ENCODE assay signal across 8 mouse cellular contexts in genomic region chr2:129197843-129198435, GRCm38 (mm10). TPM values are rescaled to one million over a fixed set of nuclear protein-coding genes. Genes with fewer than 3 reads are reported as not detected.
A peak's percentile ranks its signal among the peaks of the same experiment; 100 is the strongest.
DNase-seq lines count a peak whose midpoint lies in the region; ATAC-seq lines count a peak whose summit lies in the region.

No protein-coding gene starts in this region.

- 1% methylated on average over 32 of the region's 32 CpGs for WGBS in heart, embryonic 10.5 days
- WGBS in embryonic facial prominence, embryonic 14.5 days = under 1% methylated on average over 27 of the region's 32 CpGs
- WGBS in large intestine, adult 2 months = under 1% methylated on average over 32 of the region's 32 CpGs
- WGBS in neural tube, embryonic 13.5 days = 2% methylated on average over 32 of the region's 32 CpGs

- no peaks in the 10 kb centered on the region for H3K27me3 ChIP-seq in heart, embryonic 10.5 days (ENCODE audit: insufficient read depth, poor library complexity, severe bottlenecking)
- H3K27me3 ChIP-seq in embryonic facial prominence, embryonic 14.5 days (replicated peaks; ENCODE audit: control insufficient read depth, insufficient read depth, low read length) = no peaks in the 10 kb centered on the region
- H3K27me3 ChIP-seq in neural tube, embryonic 13.5 days = no peaks in the 10 kb centered on the region

- H3K4me2 ChIP-seq in embryonic facial prominence, embryonic 14.5 days (ENCODE audit: low read depth, low read length) = peak overlapping the region; percentile 92
- peak overlapping the region; percentile 85 for H3K4me2 ChIP-seq in neural tube, embryonic 13.5 days

- peaks cover 27% of the 10 kb centered on the region for H3K36me3 ChIP-seq in heart, embryonic 10.5 days
- peaks cover 25% of the 10 kb centered on the region for H3K36me3 ChIP-seq in embryonic facial prominence, embryonic 14.5 days (ENCODE audit: control insufficient read depth, insufficient read depth, low read length)
- peaks cover 21% of the 10 kb centered on the region for H3K36me3 ChIP-seq in neural tube, embryonic 13.5 days

- peak overlapping the region; percentile 94 for H3K9ac ChIP-seq in embryonic facial prominence, embryonic 14.5 days (ENCODE audit: low read depth, low read length)
- peak overlapping the region; percentile 78 for H3K9ac ChIP-seq in neural tube, embryonic 13.5 days

- peak overlapping the region; percentile 95 for H3K27ac ChIP-seq in heart, embryonic 10.5 days
- H3K27ac ChIP-seq in embryonic facial prominence, embryonic 14.5 days (replicated peaks; ENCODE audit: low read depth, low read length) = peak overlapping the region; percentile 76
- H3K27ac ChIP-seq in neural tube, embryonic 13.5 days (replicated peaks) = peak overlapping the region; percentile 95

- no peaks in the 10 kb centered on the region for H3K9me3 ChIP-seq in heart, embryonic 10.5 days
- no peaks in the 10 kb centered on the region for H3K9me3 ChIP-seq in embryonic facial prominence, embryonic 14.5 days (ENCODE audit: control insufficient read depth, low read length)
- no peaks in the 10 kb centered on the region for H3K9me3 ChIP-seq in neural tube, embryonic 13.5 days

- peak; percentile 50 for ATAC-seq in embryonic facial prominence, embryonic 14.5 days (ENCODE audit: low read depth)
- peak; percentile 82 for ATAC-seq in neural tube, embryonic 13.5 days (ENCODE audit: low read depth)

- peaks cover 18% of the 10 kb centered on the region for H3K4me1 ChIP-seq in heart, embryonic 10.5 days
- H3K4me1 ChIP-seq in embryonic facial prominence, embryonic 14.5 days (ENCODE audit: control insufficient read depth, insufficient read depth, low read length) = peaks cover 17% of the 10 kb centered on the region; the same call in 1 of the 2 replicates
- peaks cover 36% of the 10 kb centered on the region for H3K4me1 ChIP-seq in neural tube, embryonic 13.5 days (replicated peaks)

- H3K4me3 ChIP-seq in heart, embryonic 10.5 days = peak overlapping the region; percentile 80
- H3K4me3 ChIP-seq in embryonic facial prominence, embryonic 14.5 days (ENCODE audit: low read depth, low read length) = peak overlapping the region; percentile 90
- H3K4me3 ChIP-seq in neural tube, embryonic 13.5 days = peak overlapping the region; percentile 73

- DNase-seq in heart, embryonic 10.5 days (ENCODE audit: low spot score) = no peak
- no peak for DNase-seq in heart, adult 9 months (ENCODE audit: low spot score in 2 of 2)
- DNase-seq in CD4-positive, CD25-positive, alpha-beta regulatory T cell, adult 2 months (ENCODE audit: low read depth, low spot score) = peak; percentile 58
- no peak for DNase-seq in embryonic facial prominence, embryonic 14.5 days (ENCODE audit: low spot score)
- peak; percentile 31 for DNase-seq in large intestine, adult 2 months (ENCODE audit: low read depth, low spot score)
- DNase-seq in cerebellum, adult 9-10 months = no peak
- no peak for DNase-seq in thymus, postnatal 10 days (ENCODE audit: low spot score in 2 of 2)

RNA-seq across cellular contexts. Expression of gene Slc20a1, which starts 0.6 kb away (rescaled TPM):
- polyA plus RNA-seq in heart, embryonic 10.5 days (2016; fragmentation: Nextera tagmentation; extraction: Ambion mirVana) = 41.6 and 41.8 TPM in 2 replicates
- polyA plus RNA-seq in embryonic facial prominence, embryonic 14.5 days (2014; fragmentation: Nextera tagmentation; extraction: Ambion mirVana) = 23.7 and 28.8 TPM in 2 replicates
- polyA plus RNA-seq in large intestine, adult 2 months (2012; rRNA removed) = 10.1 and 10.2 TPM in 2 replicates
- polyA plus RNA-seq in neural tube, embryonic 13.5 days (2015; fragmentation: Nextera tagmentation; extraction: Ambion mirVana) = 43.2 and 48.9 TPM in 2 replicates

Comparison
In these comparisons a context has a peak if more than half of its experiments do, and no peak if none do; other contexts are left out.
1. DNase-seq: peak in CD4-positive, CD25-positive, alpha-beta regulatory T cell, adult 2 months (single experiment) and large intestine, adult 2 months (single experiment); none in heart, embryonic 10.5 days (single experiment), heart, adult 9 months (0 of 2), embryonic facial prominence, embryonic 14.5 days (single experiment), cerebellum, adult 9-10 months (single experiment) and thymus, postnatal 10 days (0 of 2).
2. Peak in every context shown above with its lines, with median percentiles within 50 percentile points of each other: H3K27ac ChIP-seq and H3K4me3 ChIP-seq.